Mouse (Mus musculus) retina, embryonic 14.5 days (tissue): Measurements from ENCODE around the gene Ip6k3.
A peak's percentile ranks its signal among the peaks of the same experiment; 100 is the strongest.

Experiments
- DNase-seq: peaks from one replicate; pipeline ENCODE4 v3.0.0-alpha.2; 2015; ENCODE audit warnings: low spot score

The Ip6k3 gene

DNA sequence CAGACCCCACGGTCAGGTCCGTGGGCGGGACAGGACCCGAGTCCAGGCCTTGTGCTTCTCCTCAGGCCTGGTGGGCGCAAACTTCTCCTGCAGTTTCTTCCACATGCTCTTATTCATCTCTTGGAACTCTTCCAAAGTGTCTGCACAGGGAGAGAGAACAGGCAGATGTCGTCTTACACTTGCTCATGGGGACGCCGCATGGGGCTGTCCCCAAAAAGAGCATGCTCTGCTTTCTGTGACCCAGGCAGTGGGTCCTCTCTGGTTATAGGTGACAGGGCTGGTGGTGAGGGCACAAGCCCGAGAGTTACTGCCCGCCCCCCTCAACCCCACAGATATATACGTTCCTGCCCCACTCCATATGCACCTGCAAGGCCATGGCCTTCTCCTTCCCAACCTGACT lies 44.9 kb downstream of the Ip6k3 start:
- no peak for DNase-seq

DNA sequence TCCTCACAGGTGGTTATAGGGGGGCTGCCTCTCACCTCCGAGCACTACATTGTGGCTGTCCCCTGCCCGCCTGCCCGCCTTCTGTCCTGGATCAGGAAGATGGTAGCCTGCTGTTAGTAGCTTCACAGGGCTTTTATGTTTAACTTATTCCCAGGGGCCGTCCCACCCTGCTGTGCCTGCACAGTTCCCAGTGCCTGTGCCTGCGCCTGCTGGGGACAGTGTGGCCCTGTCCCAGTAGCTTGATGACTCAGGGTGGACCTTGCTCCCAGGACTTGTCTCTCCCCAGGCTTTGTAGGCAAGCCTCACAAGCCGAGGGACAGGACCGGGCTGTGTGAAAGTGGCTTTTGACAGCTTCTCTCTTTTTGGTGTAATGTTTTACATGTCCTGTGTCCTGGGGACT lies 45.8 kb downstream of the Ip6k3 start:
- no peak for DNase-seq

DNA sequence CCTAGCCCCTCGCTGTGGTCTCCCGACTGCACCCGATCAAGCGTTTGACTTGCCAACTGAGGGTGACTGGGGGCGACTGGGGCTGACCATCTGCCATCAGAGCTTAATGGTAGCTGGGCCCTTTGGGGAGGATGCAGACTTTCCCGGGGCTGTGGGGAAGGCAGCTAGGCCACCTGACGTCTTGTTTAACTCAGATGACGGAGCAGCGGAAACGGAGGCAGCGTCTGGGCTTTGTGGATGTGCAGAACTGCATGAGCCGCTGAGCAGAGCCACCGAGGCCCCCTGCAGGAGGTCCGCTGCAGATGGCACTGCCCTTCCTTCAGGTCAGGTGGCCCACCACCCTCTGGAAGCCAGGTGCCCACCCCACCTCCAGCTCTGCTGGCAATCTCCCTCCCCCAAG lies 46.3 kb downstream of the Ip6k3 start:
- DNase-seq = peak; percentile 44

- peak; percentile 83 for DNase-seq
Measured at GRCm38 (mm10) chr17:27120561-27121024, 47.0 kb downstream of the Ip6k3 start.

GRCm38 (mm10) chr17:27119954-27120353 lies 47.6 kb downstream of the Ip6k3 start:
- DNase-seq = no peak

GRCm38 (mm10) chr17:27119540-27119895 lies 48.1 kb downstream of the Ip6k3 start:
- DNase-seq = no peak

GRCm38 (mm10) chr17:27118676-27119539 lies 48.7 kb downstream of the Ip6k3 start:
- DNase-seq = no peak

- no peak for DNase-seq
Measured at GRCm38 (mm10) chr17:27110072-27110471, 57.5 kb downstream of the Ip6k3 start.

- DNase-seq = no peak
Measured at GRCm38 (mm10) chr17:27107936-27108335, 59.7 kb downstream of the Ip6k3 start.

GRCm38 (mm10) chr17:27106745-27107144 lies 60.9 kb downstream of the Ip6k3 start:
- DNase-seq = peak; percentile 47

GRCm38 (mm10) chr17:27105698-27106470 lies 61.7 kb downstream of the Ip6k3 start:
- no peak for DNase-seq

DNA sequence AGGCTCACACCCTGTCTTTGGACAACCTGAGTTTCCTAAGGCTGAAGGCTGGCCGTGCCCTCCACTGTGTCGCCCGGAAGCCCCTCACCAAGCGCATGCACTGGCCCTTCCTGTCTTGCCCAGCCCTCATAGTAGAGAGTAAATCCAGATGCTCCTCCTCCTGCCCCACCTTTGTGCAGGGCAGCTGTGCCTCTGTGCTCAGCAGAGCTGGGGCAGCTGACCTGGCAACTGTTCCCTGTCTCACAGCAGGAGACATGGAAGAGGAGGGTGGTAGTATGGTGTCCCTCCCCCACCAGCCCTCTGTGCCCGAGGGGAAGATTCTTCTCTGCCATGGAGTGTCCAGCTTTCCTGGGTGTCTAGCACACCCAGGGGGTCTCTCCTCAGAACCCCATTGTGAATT lies 65.9 kb downstream of the Ip6k3 start:
- no peak for DNase-seq

GRCm38 (mm10) chr17:27095690-27096089 lies 71.9 kb downstream of the Ip6k3 start:
- peak; percentile 60 for DNase-seq
